Mouse (Mus musculus) CH12.LX (cell line): ENCODE results near the gene Pip5k1b. TPM values are rescaled to one million over a fixed set of nuclear protein-coding genes. Genes with fewer than 3 reads are reported as not detected.

Experiments
- DNase-seq: peaks from one replicate; pipeline ENCODE4 v3.0.0-alpha.2; 2013; ENCODE audit errors: extremely low read depth
- H3K27ac ChIP-seq: 2 replicates; pipeline ENCODE4 v1.5.1; 2012; ENCODE audit warnings: low read depth, mild to moderate bottlenecking, control low read depth, moderate library complexity; ENCODE audit not compliant: insufficient read depth
- H3K27me3 ChIP-seq: replicated peaks from 2 replicates; pipeline ENCODE3; 2012; ENCODE audit warnings: inconsistent platforms
- H3K36me3 ChIP-seq, 2 experiments: replicated peaks in 1 of 2; 2 replicates each; pipeline versions ENCODE3 to v1.6.1; 2012; ENCODE audit warnings: inconsistent platforms in 1 of 2, low read length in 1 of 2, mild to moderate bottlenecking in 1 of 2, mixed read lengths in 1 of 2, moderate library complexity in 1 of 2; ENCODE audit not compliant: control insufficient read depth in 1 of 2, insufficient read depth in 1 of 2
- H3K4me1 ChIP-seq, 2 experiments: 2 replicates each; pipeline ENCODE4 v1.6.1; 2012; ENCODE audit warnings: inconsistent platforms in 1 of 2, moderate library complexity in 1 of 2; ENCODE audit not compliant: insufficient read depth in 2 of 2, control insufficient read depth in 1 of 2
- H3K4me2 ChIP-seq: 2 replicates; pipeline ENCODE4 v1.6.1; 2012; ENCODE audit warnings: low read depth, mild to moderate bottlenecking, control low read depth; ENCODE audit not compliant: poor library complexity, insufficient read depth, severe bottlenecking
- H3K4me3 ChIP-seq, 3 experiments: fragments of 150-350 bp in 1 of 3; sonication (generic) in 1 of 3; replicated peaks in 1 of 3; 2 replicates each; pipeline versions ENCODE3 to v1.5.1; 2011 to 2012; ENCODE audit warnings: low read depth in 2 of 3, low read length in 2 of 3, mild to moderate bottlenecking in 2 of 3, moderate library complexity in 2 of 3, control low read depth in 1 of 3, improper control_type of control experiment in 1 of 3, inconsistent platforms in 1 of 3, mixed read lengths in 1 of 3; ENCODE audit not compliant: poor library complexity in 1 of 3
- H3K79me2 ChIP-seq: replicated peaks from 2 replicates; pipeline ENCODE4 v1.6.1; 2012; ENCODE audit warnings: mild to moderate bottlenecking, moderate library complexity; ENCODE audit not compliant: control insufficient read depth, poor library complexity, insufficient read depth, severe bottlenecking; ENCODE audit errors: extremely low read depth
- H3K9ac ChIP-seq: 2 replicates; pipeline ENCODE4 v1.6.1; 2012; ENCODE audit warnings: low read depth, mild to moderate bottlenecking, control low read depth, moderate library complexity; ENCODE audit not compliant: insufficient read depth
- H3K9me3 ChIP-seq: replicated peaks from 2 replicates; pipeline ENCODE3; 2012; ENCODE audit warnings: low read length, inconsistent platforms, mixed read lengths
- CHD1 ChIP-seq: IDR thresholded peaks from 2 replicates; pipeline ENCODE4 v1.6.1; 2012; ENCODE audit warnings: low read depth, low read length, improper control_type of control experiment, inconsistent platforms
- CTCF ChIP-seq, 2 experiments: IDR thresholded peaks in 1 of 2; conservative IDR thresholded peaks in 1 of 2; 2 replicates each; pipeline ENCODE4 v1.5.1; 2011 to 2012; ENCODE audit warnings: low read depth in 2 of 2, low read length in 2 of 2, improper control_type of control experiment in 1 of 2, inconsistent platforms in 1 of 2, mild to moderate bottlenecking in 1 of 2, moderate library complexity in 1 of 2
- GABPA ChIP-seq: IDR thresholded peaks from 2 replicates; pipeline ENCODE4 v1.6.1; 2012; ENCODE audit warnings: low read depth, low read length, improper control_type of control experiment, inconsistent platforms; ENCODE audit not compliant: insufficient replicate concordance
- MAX ChIP-seq: IDR thresholded peaks from 2 replicates; pipeline ENCODE4 v1.6.1; 2011; ENCODE audit warnings: low read length, improper control_type of control experiment
- MXI1 ChIP-seq: IDR thresholded peaks from 2 replicates; pipeline ENCODE4 v1.6.1; 2011; ENCODE audit warnings: mild to moderate bottlenecking, low read depth, low read length, improper control_type of control experiment
- MYC ChIP-seq: IDR thresholded peaks from 2 replicates; pipeline ENCODE4 v1.6.1; 2011; ENCODE audit warnings: low read depth, mild to moderate bottlenecking, improper control_type of control experiment, low read length
- NRF1 ChIP-seq: IDR thresholded peaks from 2 replicates; pipeline ENCODE4 v1.6.1; 2014; ENCODE audit warnings: low read depth, mild to moderate bottlenecking, inconsistent platforms, low read length, improper control_type of control experiment, moderate library complexity
- PAX5 ChIP-seq: IDR thresholded peaks from 2 replicates; pipeline ENCODE4 v1.6.1; 2012; ENCODE audit warnings: low read length, inconsistent platforms, mixed read lengths
- POLR2AphosphoS2 ChIP-seq: IDR thresholded peaks from 2 replicates; pipeline ENCODE4 v1.6.1; 2011; ENCODE audit warnings: low read depth, low read length, improper control_type of control experiment
- RCOR1 ChIP-seq: conservative IDR thresholded peaks from 2 replicates; pipeline ENCODE4 v1.6.1; 2012; ENCODE audit warnings: low read depth, mild to moderate bottlenecking, inconsistent platforms, low read length, improper control_type of control experiment
- SIN3A ChIP-seq: IDR thresholded peaks from 2 replicates; pipeline ENCODE4 v1.6.1; 2012; ENCODE audit warnings: low read length, improper control_type of control experiment, inconsistent platforms
- UBTF ChIP-seq: IDR thresholded peaks from 2 replicates; pipeline ENCODE4 v1.6.1; 2012; ENCODE audit warnings: low read depth, mild to moderate bottlenecking, inconsistent platforms, low read length, improper control_type of control experiment, moderate library complexity
- USF1 ChIP-seq: IDR thresholded peaks from 2 replicates; pipeline ENCODE4 v1.6.1; 2014; ENCODE audit warnings: low read depth, mild to moderate bottlenecking, inconsistent platforms, low read length, improper control_type of control experiment
- ZNF384 ChIP-seq: IDR thresholded peaks from 2 replicates; pipeline ENCODE4 v1.6.1; 2012; ENCODE audit warnings: low read depth, low read length, improper control_type of control experiment, inconsistent platforms
- dilution Hi-C: fragments of 300-500 bp; cut with MboI; formaldehyde crosslinking; loops from 2 replicates; pipeline ENCODE4 v1.14.3; 2020; ENCODE audit warnings: low sequenced_read_pairs; ENCODE audit not compliant: extremely low pct_unique_long_range_greater_than_20kb, extremely low pct_ligation_motif_present
- in situ Hi-C: fragments of 300-500 bp; cut with MboI; formaldehyde crosslinking; loops from 3 replicates; pipeline ENCODE4 v1.14.3; 2019; ENCODE audit warnings: low sequenced_read_pairs, low pct_ligation_motif_present, low pct_unique_long_range_greater_than_20kb, mixed read lengths
- polyA plus RNA-seq: library from polyadenylated mRNA; unstranded; fragments of >175 nt; gene quantifications from 2 replicates; pipeline ENCODE4 v1.2.1, GENCODE M21; 2012; ENCODE audit warnings: low read depth; ENCODE audit not compliant: insufficient read length
- total RNA-seq, 2 experiments: library from RNA; depleted of rRNA; stranded (reverse); fragments of 300-350 nt in 1 of 2; fragments of >200 nt in 1 of 2; gene quantifications; 2 replicates each; pipeline ENCODE4 v1.2.3; 2012 to 2014

The Pip5k1b gene
- total and polyA plus RNA-seq, 3 experiments = 1.7 to 2.9 (median 2.0) TPM

DNA sequence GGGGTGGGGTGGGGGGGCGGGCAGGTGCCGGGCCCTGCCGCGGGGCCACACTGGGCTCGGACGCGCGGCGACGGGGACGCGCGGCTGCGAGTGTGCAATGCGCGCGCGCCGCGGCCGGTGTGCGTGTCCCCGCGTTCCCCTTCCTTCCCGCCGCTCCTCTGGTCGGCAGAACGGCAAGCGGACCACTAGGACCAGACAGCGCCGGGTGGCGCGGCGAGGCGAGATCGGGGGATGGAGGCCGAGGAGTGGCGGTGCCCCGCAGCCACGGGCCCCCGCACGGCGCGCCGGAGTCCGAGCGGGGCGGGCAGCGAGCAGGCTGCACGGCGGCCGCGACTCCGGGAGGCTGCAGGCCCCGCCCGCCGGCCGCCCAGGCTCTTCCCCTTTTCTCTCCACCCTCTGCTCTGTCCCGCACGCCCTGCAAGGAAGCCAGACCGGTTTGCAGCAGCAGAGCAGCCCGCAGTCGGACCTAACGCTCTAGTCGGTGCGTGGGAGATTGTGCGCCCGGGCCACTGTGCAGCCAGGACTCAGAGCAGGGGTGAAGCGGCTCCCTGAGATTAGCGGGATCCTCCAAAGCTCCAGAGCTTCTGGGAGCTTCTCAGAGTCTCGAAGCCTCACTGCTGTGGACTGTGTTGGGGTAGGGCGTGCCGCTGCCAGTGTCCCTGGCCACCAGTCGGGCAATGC is 372 bp upstream of the Pip5k1b start:
- Histone ChIP-seq H3K79me2 (no peaks in the 10 kb centered on the region), H3K27ac (no peak overlapping the region), H3K27me3 (peaks cover 39% of the 10 kb centered on the region), H3K9me3 (peaks cover 5% of the 10 kb centered on the region), H3K9ac (peak overlapping the region; percentile 11; the same call in 1 of the 2 replicates), H3K4me2 (peak overlapping the region; percentile 95), H3K36me3 (no peaks in the 10 kb centered on the region), H3K4me3 (peak overlapping the region; percentile 35 to 90 (median 75)), H3K4me1 (peaks cover 3 to 13% of the 10 kb centered on the region in 2 experiments; a peak in 2 of 4 replicates)
- TF ChIP-seq GABPA (no peak), MXI1 (no peak), CHD1 (no peak), CTCF (conservative IDR thresholded peaks at IDR 0.05 in 1 of 2, IDR thresholded peaks at IDR 0.05 in 1 of 2; ENCODE audit: low read depth in 2 of 2, low read length in 2 of 2) (no peak), ZNF384 (no peak), NRF1 (no peak), SIN3A (no peak), POLR2AphosphoS2 (no peak), USF1 (no peak), PAX5 (no peak), RCOR1 (no peak)
- in situ Hi-C loops = no loop called here
- peak; percentile 45 for DNase-seq
- dilution Hi-C loops = no loop called here

DNA sequence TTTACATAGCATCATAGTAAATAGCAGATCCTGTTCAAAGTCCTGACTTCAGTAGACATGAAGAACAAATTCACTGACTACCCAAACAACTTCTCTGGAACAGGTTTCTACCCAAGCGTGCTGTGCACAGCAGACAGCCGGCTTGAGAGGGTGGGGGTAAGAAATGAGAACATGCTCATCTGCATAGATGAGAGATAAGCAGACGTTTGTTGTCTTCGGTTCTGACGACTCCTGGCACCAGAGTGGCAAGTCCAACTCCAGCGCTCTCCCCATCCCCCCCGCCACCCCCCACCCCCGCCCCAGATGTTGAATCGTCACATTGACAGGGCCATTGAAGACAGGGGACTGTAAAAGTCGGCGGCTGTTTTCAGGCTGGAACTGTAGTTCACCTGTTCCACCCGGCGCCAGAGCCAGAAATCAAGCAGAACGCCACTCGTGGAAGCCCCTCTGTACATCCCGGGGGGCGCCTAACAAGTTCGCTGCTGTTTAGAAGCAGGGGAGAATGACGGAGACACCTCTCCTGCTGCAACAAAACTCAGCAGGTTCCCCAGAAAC is 684 bp downstream of the Pip5k1b start:
- Histone ChIP-seq H3K4me1 (peaks cover 3 to 13% of the 10 kb centered on the region in 2 experiments; a peak in 2 of 4 replicates), H3K79me2 (no peaks in the 10 kb centered on the region), H3K27ac (no peak overlapping the region), H3K4me2 (peak overlapping the region; percentile 95), H3K9me3 (no peaks in the 10 kb centered on the region), H3K36me3 (no peaks in the 10 kb centered on the region), H3K4me3 (peak overlapping the region; percentile 38 to 90 (median 75)), H3K9ac (peak overlapping the region; percentile 27), H3K27me3 (peaks cover 39% of the 10 kb centered on the region)
- DNase-seq = no peak
- TF ChIP-seq MYC (no peak), NRF1 (no peak), SIN3A (no peak), UBTF (0 out of 2 replicates have a peak, but pooled peaks have one; percentile 12), MAX (no peak)
- dilution Hi-C loops = no loop called here
- in situ Hi-C loops = no loop called here
